31 mouse cellular contexts compared by ENCODE assay signal in genomic region chr6:113523420-113523819, GRCm38 (mm10). TPM values are rescaled to one million over a fixed set of nuclear protein-coding genes. Genes with fewer than 3 reads are reported as not detected.
A peak's percentile ranks its signal among the peaks of the same experiment; 100 is the strongest.
DNase-seq lines count a peak whose midpoint lies in the region; TF ChIP-seq lines count a peak whose summit lies in the region.
"Had no signal": no experiment of that assay in that cellular context is flagged by ENCODE, and none has a peak within 500 bp of the region (broad histone marks: within the 10 kb centered on the region; RNA-seq: fewer than 3 reads in every experiment).

No protein-coding gene starts in this region.

- no peaks in the 10 kb centered on the region for H3K27me3 ChIP-seq in CH12.LX (replicated peaks)
- H3K27me3 ChIP-seq: kidney, embryonic 15.5 days; limb, embryonic 13.5 days; neural tube, embryonic 15.5 days had no signal

- no peak overlapping the region for H3K4me2 ChIP-seq in CH12.LX (ENCODE audit: insufficient read depth, low read depth, poor library complexity, severe bottlenecking)
- H3K4me2 ChIP-seq: kidney, embryonic 15.5 days; limb, embryonic 13.5 days; liver, embryonic 11.5 days; neural tube, embryonic 15.5 days had no signal

- TF ChIP-seq EP300 in CH12.LX (IDR thresholded peaks at IDR 0.05; ENCODE audit: low read length): no peak

- no peak for TF ChIP-seq CTCF in gastrocnemius, adult 2 months (IDR thresholded peaks at IDR 0.05)
- no peak for TF ChIP-seq CTCF in CH12.LX (conservative IDR thresholded peaks at IDR 0.05 in 1 of 2, IDR thresholded peaks at IDR 0.05 in 1 of 2; ENCODE audit: low read depth in 2 of 2, low read length in 2 of 2)

- no peak for DNase-seq in gastrocnemius, adult 2 months
- DNase-seq in gastrocnemius, adult 18-20 months (ENCODE audit: low spot score): no peak
- DNase-seq in lung, postnatal 36 days: peak; percentile 10
- no peak for DNase-seq in lung, adult 18-20 months
- DNase-seq in CH12.LX (ENCODE audit: extremely low read depth): no peak
- DNase-seq in right cerebral cortex, postnatal 36 days (ENCODE audit: low spot score in 2 of 2): peak; percentile 23 to 45
- no peak for DNase-seq in embryo, embryonic 10 days (ENCODE audit: low spot score)
- DNase-seq: adrenal gland, adult 2 months; adrenal gland, postnatal 36 days; B cell, adult 2 months; cerebellum, adult 11 months; cerebellum, adult 9-11 months; gastrocnemius, postnatal 14 days; heart, postnatal 14 days; kidney, adult 18-20 months; kidney, postnatal 36 days; midbrain, embryonic 14.5 days; retina, postnatal 1 day; spleen, adult 18-20 months; thymus, adult 2 months; thymus, postnatal 36 days had no signal

- dilution Hi-C loops in CH12.LX (cut with MboI; ENCODE audit: extremely low pct_ligation_motif_present, extremely low pct_unique_long_range_greater_than_20kb, low sequenced_read_pairs): no loop called here

- intact Hi-C loops in gastrocnemius, adult 2 months (cut with DNase I): loop anchor here (5.0 kb wide), 1 partner anchor 41 kb away; the partner anchor contains the start of gene Creld1

- H3K4me1 ChIP-seq in CH12.LX (ENCODE audit: control insufficient read depth in 1 of 2, insufficient read depth in 2 of 2): peaks cover 6 to 39% of the 10 kb centered on the region in 2 experiments
- H3K4me1 ChIP-seq: kidney, embryonic 15.5 days; limb, embryonic 13.5 days; neural tube, embryonic 15.5 days had no signal

- no peak overlapping the region for H3K9ac ChIP-seq in CH12.LX (ENCODE audit: insufficient read depth, low read depth)
- H3K9ac ChIP-seq: kidney, embryonic 15.5 days; limb, embryonic 13.5 days; neural tube, embryonic 15.5 days had no signal

- in situ Hi-C loops in CH12.LX (cut with MboI; ENCODE audit: low pct_ligation_motif_present, low pct_unique_long_range_greater_than_20kb, low sequenced_read_pairs): no loop called here

- H3K27ac ChIP-seq in gastrocnemius, adult 2 months: peak overlapping the region; percentile 80
- peak overlapping the region; percentile 54 for H3K27ac ChIP-seq in CH12.LX (ENCODE audit: insufficient read depth, low read depth)
- H3K27ac ChIP-seq: kidney, embryonic 15.5 days; layer of hippocampus, adult 2 months; limb, embryonic 13.5 days; neural tube, embryonic 15.5 days had no signal

- H3K9me3 ChIP-seq in CH12.LX (replicated peaks; ENCODE audit: low read length): no peaks in the 10 kb centered on the region
- H3K9me3 ChIP-seq: kidney, embryonic 15.5 days; limb, embryonic 13.5 days; neural tube, embryonic 15.5 days had no signal

- H3K4me3 ChIP-seq in gastrocnemius, adult 2 months: no peak overlapping the region
- H3K4me3 ChIP-seq in CH12.LX (replicated peaks in 1 of 3; ENCODE audit: low read depth in 2 of 3, low read length in 2 of 3, poor library complexity in 1 of 3): no peak overlapping the region
- H3K4me3 ChIP-seq: erythroblast, embryonic 14.5 days; kidney, embryonic 15.5 days; layer of hippocampus, adult 2 months; limb, embryonic 13.5 days; neural tube, embryonic 15.5 days had no signal

- peaks cover 42 to 75% of the 10 kb centered on the region in 2 experiments for H3K36me3 ChIP-seq in CH12.LX (replicated peaks in 1 of 2; ENCODE audit: control insufficient read depth in 1 of 2, insufficient read depth in 1 of 2, low read length in 1 of 2)

- H3K79me2 ChIP-seq in CH12.LX (replicated peaks; ENCODE audit: control insufficient read depth, extremely low read depth, insufficient read depth, poor library complexity, severe bottlenecking): peaks cover 27% of the 10 kb centered on the region

- TF ChIP-seq POLR2A in CH12.LX (IDR thresholded peaks at IDR 0.05; ENCODE audit: low read depth, low read length): no peak

- no peak for TF ChIP-seq RAD21 in CH12.LX (IDR thresholded peaks at IDR 0.05; ENCODE audit: low read depth, low read length)

TF ChIP-seq in CH12.LX, 34 proteins besides CTCF, POLR2A, EP300 and RAD21:
- no peak for TF ChIP-seq ZNF384 (IDR thresholded peaks at IDR 0.05; ENCODE audit: low read depth, low read length)
- TF ChIP-seq MAZ (IDR thresholded peaks at IDR 0.05; ENCODE audit: low read depth, low read length): no peak
- no peak for TF ChIP-seq USF1 (IDR thresholded peaks at IDR 0.05; ENCODE audit: low read depth, low read length)
- TF ChIP-seq MEF2A (IDR thresholded peaks at IDR 0.05; ENCODE audit: borderline replicate concordance, low read depth, low read length): no peak
- no peak for TF ChIP-seq ZC3H11A (IDR thresholded peaks at IDR 0.05; ENCODE audit: low read depth, low read length)
- no peak for TF ChIP-seq ETS1 (conservative IDR thresholded peaks at IDR 0.05; ENCODE audit: low read depth, low read length)
- peak; percentile 43; the same call in 1 of the 2 replicates for TF ChIP-seq BHLHE40 (IDR thresholded peaks at IDR 0.05; ENCODE audit: low read depth, low read length)
- peak; percentile 42; the same call in 1 of the 2 replicates for TF ChIP-seq MAX (IDR thresholded peaks at IDR 0.05; ENCODE audit: low read length)
- no peak for TF ChIP-seq PAX5 (IDR thresholded peaks at IDR 0.05; ENCODE audit: low read length)
- TF ChIP-seq JUND (conservative IDR thresholded peaks at IDR 0.05; ENCODE audit: low read depth, low read length): no peak
- no peak for TF ChIP-seq UBTF (IDR thresholded peaks at IDR 0.05; ENCODE audit: low read depth, low read length)
- no peak for TF ChIP-seq SMC3 (IDR thresholded peaks at IDR 0.05; ENCODE audit: low read depth, low read length)
- peak; percentile 34; the same call in 1 of the 2 replicates for TF ChIP-seq MYC (IDR thresholded peaks at IDR 0.05; ENCODE audit: low read depth, low read length)

RNA-seq across cellular contexts. Expression of gene Emc3, which starts 8.0 kb away (rescaled TPM):
- total RNA-seq in gastrocnemius, adult 2 months (2021): 10 to 100 TPM; 54.9 to 63.2 TPM
- 10 to 100 TPM; 53.8 to 59.1 TPM for total RNA-seq in gastrocnemius, adult 18-20 months (2021)
- 52.7 and 62.2 TPM in 2 replicates for total RNA-seq in CH12.LX (2012; rRNA removed)
- 87.5 and 90.9 TPM in 2 replicates for total RNA-seq in CH12.LX (2014; rRNA removed)
- polyA plus RNA-seq in CH12.LX (2012; ENCODE audit: insufficient read length, low read depth): 64.6 and 64.9 TPM in 2 replicates

RNA-seq across cellular contexts. Expression of gene Fancd2, which starts 8.1 kb away (rescaled TPM):
- under 1 TPM; 0.10 to 0.28 TPM for total RNA-seq in gastrocnemius, adult 2 months (2021)
- under 1 TPM; 0.09 to 0.32 TPM for total RNA-seq in gastrocnemius, adult 18-20 months (2021)
- total RNA-seq in CH12.LX (2012; rRNA removed) (25.5 and 26.3 TPM in 2 replicates), CH12.LX (2014; rRNA removed) (32.7 and 37.3 TPM in 2 replicates)
- polyA plus RNA-seq in CH12.LX (2012; ENCODE audit: insufficient read length, low read depth): 27.2 and 30.2 TPM in 2 replicates

RNA-seq across cellular contexts. Expression of gene Prrt3, which starts 21.7 kb away (rescaled TPM):
- total RNA-seq in gastrocnemius, adult 2 months (2021): under 1 TPM; 0.08 to 0.11 TPM
- under 1 TPM in 1 of 2 experiments, not detected in 1; 0.07 TPM for total RNA-seq in gastrocnemius, adult 18-20 months (2021)
- total RNA-seq in CH12.LX (2012; rRNA removed): not detected in 2 replicates
- total RNA-seq in CH12.LX (2014; rRNA removed): not detected in 2 replicates
- polyA plus RNA-seq in CH12.LX (2012; ENCODE audit: insufficient read length, low read depth): not detected in 2 replicates
- total RNA-seq: common myeloid progenitor, adult 5-6 weeks; granulocyte monocyte progenitor cell, adult 5-6 weeks; heart, postnatal 14 days; monocyte, adult 5-6 weeks had no signal
- polyA plus RNA-seq: erythroblast, embryonic 14.5 days had no signal

RNA-seq across cellular contexts. Expression of gene Creld1, which starts 40.3 kb away (rescaled TPM):
- 10 to 100 TPM; 47.5 to 54.4 TPM for total RNA-seq in gastrocnemius, adult 2 months (2021)
- total RNA-seq in gastrocnemius, adult 18-20 months (2021): 10 to 100 TPM; 42.1 to 45.1 TPM
- total RNA-seq in CH12.LX (2012; rRNA removed) (4.3 and 6.2 TPM in 2 replicates), CH12.LX (2014; rRNA removed) (3.3 and 3.4 TPM in 2 replicates)
- polyA plus RNA-seq in CH12.LX (2012; ENCODE audit: insufficient read length, low read depth): 12.9 and 14.3 TPM in 2 replicates

RNA-seq across cellular contexts. Expression of gene Il17rc, which starts 52.2 kb away (rescaled TPM):
- 1 to 10 TPM; 4.2 to 4.7 TPM for total RNA-seq in gastrocnemius, adult 2 months (2021)
- 1 to 10 TPM; 3.8 to 4.9 TPM for total RNA-seq in gastrocnemius, adult 18-20 months (2021)
- total RNA-seq in CH12.LX (2012; rRNA removed) (not detected in 2 replicates), CH12.LX (2014; rRNA removed) (not detected in 2 replicates)
- polyA plus RNA-seq in CH12.LX (2012; ENCODE audit: insufficient read length, low read depth): not detected in 2 replicates
- total RNA-seq: granulocyte monocyte progenitor cell, adult 5-6 weeks; monocyte, adult 5-6 weeks had no signal
- polyA plus RNA-seq: activated CD4-positive, CD25-positive, alpha-beta regulatory T cell, adult 4 months; erythroblast, embryonic 14.5 days had no signal

Comparison
In these comparisons a context has a peak if more than half of its experiments do, and no peak if none do; other contexts are left out.
1. DNase-seq: peak in lung, postnatal 36 days (single experiment) and right cerebral cortex, postnatal 36 days (2 of 2); none in gastrocnemius, adult 2 months (single experiment), gastrocnemius, adult 18-20 months (single experiment), lung, adult 18-20 months (0 of 2), CH12.LX (single experiment) and embryo, embryonic 10 days (single experiment).
2. RNA of gene Fancd2, which starts 8.1 kb away (total RNA-seq): 25.5 to 37.3 TPM in CH12.LX; 0.09 to 0.32 TPM in gastrocnemius, adult 18-20 months and 0.10 to 0.28 TPM in gastrocnemius, adult 2 months; every median in the first group is over 10 times any median in the second.